Mouse (Mus musculus) frontal cortex, postnatal 10 days (tissue): ENCODE results near the gene Gm14569.
A peak's percentile ranks its signal among the peaks of the same experiment; 100 is the strongest.

Source experiments
- DNase-seq, 2 experiments: peaks; one replicate each; pipeline ENCODE4 v3.0.0; 2022; ENCODE audit warnings: low spot score in 2 of 2, mixed read lengths in 1 of 2

Gene Gm14569

GRCm38 (mm10) chrX:36491730-36492129 is at the start of gene Gm14569:
Gene Gm14569, minus strand, starts transcription at chrX:36491830.
- no peak for DNase-seq

DNA sequence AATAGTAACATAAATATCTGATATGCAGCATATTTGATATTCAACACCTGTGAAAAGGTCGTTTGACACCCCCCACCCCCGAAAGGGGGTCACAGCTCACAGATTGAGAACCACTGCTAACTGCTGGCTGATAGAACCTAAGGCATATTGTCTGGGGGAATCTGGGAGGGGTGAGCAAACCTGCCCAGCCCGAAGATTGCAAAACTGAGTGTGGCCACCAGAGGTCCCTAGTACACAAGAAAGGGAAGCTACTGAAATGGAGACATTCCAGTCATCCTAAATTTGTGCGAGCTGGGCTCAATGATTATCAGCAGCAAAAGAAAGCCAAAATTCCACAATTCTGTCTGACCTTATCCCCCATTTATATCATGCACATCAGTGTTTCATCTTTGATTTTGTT is 42.9 kb upstream of the Gm14569 start:
- DNase-seq, result peak; percentile 17 to 69

DNA sequence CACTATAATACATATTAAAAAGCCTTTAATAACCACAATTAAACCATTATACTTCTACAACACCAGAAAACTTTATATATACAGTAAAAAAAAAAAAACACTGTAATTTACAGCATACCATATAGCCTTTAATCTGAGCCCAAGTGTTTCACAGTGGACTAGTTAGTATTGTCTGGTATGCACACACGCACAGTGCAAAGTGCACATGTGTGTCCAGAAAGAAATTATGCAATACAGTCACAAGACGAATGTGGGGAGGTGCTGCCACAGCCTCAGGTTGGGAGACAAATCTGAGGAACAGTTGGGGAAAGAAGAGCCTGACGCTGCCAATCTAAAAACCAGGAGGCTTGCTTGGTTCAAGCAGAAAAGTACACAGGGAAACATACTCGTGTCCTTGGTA is 42.1 kb upstream of the Gm14569 start:
- DNase-seq, result no peak

- DNase-seq, result no peak
Measured at GRCm38 (mm10) chrX:36530251-36530650, 38.6 kb upstream of the Gm14569 start.

DNA sequence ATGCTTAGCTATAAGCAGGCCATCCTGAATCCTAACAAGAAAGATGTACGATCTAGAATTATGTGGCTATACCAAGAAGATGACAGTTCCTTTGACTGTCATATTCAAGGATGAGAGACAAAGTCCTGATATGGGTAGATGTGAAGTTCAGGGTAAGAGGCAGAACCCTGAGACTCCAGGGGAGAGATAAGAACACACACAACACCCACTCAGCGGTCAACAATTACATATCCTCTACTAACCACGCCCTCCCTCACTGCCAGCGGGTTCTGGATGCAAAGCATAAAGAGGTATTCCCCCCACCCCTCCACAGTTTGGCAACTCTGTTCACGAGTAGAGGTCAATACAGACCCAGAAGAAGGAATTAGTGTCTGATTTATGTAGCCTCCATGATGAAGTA is 32.1 kb upstream of the Gm14569 start:
- DNase-seq, result no peak

DNA sequence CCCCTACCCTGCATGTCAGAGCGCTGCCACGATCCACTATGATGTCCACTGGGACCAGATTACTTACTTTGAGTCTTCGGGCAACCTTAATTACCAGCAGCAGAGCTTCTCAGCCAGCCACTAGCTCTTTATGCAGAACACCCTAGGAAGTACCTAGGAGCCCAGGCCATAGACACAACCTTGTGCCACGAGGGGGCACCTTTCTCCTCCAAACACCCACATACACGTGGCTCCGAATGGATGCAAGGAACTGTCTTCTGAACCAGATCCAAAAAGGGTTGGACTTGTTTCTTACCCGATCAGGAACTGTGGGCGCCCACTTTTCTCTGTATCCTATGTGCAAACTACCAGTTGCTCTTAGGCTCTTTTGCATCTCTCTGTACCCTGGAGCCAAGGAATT is 22.1 kb upstream of the Gm14569 start:
- no peak for DNase-seq

DNA sequence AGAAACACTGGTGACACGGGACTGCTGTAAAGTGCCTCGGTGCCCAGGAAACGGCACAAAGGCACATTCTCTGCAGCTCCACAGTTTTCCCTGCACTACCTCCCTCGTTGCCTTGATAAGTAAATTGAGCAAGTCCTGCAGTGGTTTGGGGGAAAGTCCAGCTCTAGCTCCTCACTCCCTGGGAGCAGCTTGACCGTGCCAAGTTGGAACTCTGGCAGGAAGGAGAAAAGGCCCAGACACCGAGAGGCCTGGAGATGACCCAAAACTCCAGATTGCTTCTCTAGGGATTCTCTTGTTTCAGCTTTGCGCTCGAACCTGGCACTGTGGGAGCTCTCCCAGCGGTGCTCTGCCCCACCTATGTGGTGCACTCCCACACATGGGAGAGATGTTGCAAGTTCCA is 21.6 kb upstream of the Gm14569 start:
- no peak for DNase-seq

- DNase-seq, result no peak
Measured at GRCm38 (mm10) chrX:36506863-36507262, 15.2 kb upstream of the Gm14569 start.

DNA sequence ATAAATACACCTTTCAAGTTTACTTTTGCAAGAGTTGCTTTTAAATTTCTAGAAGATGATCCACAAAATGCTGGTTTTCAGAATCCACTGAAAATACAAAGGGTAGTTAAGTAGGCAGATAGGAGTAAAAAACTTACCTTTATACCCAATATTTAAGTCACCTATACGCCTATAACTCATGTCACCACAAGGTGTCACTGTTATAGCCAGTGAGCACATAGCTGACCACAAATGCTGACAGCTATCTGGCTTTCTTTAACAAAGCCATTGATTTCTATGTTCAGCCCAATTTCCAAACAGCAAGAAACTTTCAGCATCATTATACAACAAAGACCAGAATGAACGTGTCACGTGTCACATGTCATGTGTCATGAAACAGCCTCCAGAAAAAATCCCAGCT is 2.1 kb downstream of the Gm14569 start:
- DNase-seq, result no peak

- no peak for DNase-seq
Measured at GRCm38 (mm10) chrX:36487996-36488395, 3.6 kb downstream of the Gm14569 start.

GRCm38 (mm10) chrX:36474873-36475272 is 16.8 kb downstream of the Gm14569 start:
- DNase-seq, result no peak

GRCm38 (mm10) chrX:36474103-36474751 is 17.4 kb downstream of the Gm14569 start:
- no peak for DNase-seq

DNA sequence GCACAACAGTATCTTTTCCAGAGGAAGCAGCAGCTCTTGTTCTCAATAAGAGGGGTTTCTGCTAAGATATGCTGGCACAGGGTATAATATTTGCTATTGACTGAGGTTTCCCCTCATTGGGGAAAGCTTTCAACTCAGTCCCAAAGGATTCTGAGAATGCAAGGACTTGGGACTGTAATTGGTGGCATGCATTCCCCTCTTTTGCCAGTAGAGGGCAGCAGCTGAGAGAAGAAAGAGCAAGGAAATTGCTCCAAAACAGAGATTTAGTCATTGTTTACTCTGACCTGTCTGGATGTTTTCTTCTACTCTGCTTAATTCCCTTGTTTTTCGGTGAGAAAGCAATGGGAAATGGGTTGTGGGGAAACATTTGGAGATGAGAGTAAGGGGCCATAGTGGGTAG is 35.6 kb downstream of the Gm14569 start:
- DNase-seq, result no peak

- no peak for DNase-seq
Measured at GRCm38 (mm10) chrX:36437932-36438331, 53.7 kb downstream of the Gm14569 start.

- no peak for DNase-seq
Measured at GRCm38 (mm10) chrX:36434993-36435392, 56.6 kb downstream of the Gm14569 start.

DNA sequence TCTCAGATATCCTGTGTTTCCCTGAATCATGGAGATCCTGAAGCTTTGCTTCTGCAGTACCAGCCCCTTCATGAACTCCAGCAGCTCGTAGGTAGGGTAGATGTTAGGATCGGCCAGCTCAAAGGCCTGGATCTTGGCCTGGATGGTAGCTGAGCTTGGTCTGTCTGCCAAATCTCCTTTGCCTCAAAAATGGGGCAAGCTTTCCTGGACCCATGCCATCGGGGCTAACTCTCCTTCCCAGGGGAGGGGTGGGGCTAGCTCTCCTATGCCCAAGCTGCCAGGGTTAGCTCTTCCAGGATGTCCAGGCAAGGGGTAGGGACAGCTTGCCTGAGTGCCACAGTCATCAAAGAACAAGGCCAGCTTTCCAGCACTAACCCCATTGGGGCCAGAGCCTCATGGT is 72.5 kb downstream of the Gm14569 start:
- DNase-seq, result no peak

GRCm38 (mm10) chrX:36402316-36402715 is 89.3 kb downstream of the Gm14569 start:
- DNase-seq, result no peak

DNA sequence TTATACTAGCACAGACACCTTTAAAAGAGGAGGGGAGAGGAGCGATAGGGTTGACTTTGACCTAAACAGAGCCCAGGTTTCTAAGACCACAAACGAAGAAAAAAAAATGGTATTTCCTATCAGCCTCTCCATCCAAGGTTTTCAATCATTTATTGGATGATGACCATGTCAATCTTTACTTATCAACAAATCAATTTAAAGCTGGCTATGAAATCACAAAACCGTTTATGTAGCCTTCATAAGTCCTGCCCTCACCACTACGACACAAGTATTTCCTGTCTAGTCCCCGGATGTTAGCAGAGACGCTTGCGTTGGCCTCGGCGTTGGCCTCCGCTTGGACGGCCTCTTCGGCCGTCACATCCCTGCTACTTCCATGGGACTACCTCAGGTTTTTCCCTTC is 90.7 kb downstream of the Gm14569 start, which contains the start of gene Gm6268:
Gene Gm6268, plus strand, starts transcription at position 301 of the 400 bp plus-strand sequence.
- DNase-seq, result no peak

- DNase-seq, result no peak
Measured at GRCm38 (mm10) chrX:36393279-36393678, 98.4 kb downstream of the Gm14569 start.

GRCm38 (mm10) chrX:36392672-36393071 is 99.0 kb downstream of the Gm14569 start:
- no peak for DNase-seq

- no peak for DNase-seq
Measured at GRCm38 (mm10) chrX:36390503-36390902, 101.1 kb downstream of the Gm14569 start.

DNA sequence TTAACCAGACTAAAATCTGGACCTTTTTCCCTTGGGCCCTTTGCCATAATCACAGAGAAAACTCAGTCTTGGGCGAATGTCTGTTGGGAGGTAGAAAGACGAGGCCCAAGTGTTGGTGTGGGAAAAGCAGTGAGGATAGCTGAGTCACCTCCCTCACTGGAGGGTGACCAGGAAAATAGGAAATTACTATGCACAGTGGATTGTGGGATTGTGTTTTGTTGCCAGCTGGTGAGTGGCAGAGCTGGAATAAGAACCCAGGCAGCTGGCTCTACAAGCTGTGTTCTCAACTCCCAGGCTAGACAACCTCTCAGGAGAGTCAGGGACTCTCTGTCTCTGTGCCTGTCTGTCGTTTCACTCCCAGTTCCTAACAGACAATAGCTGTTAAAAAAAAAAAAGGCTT is 101.7 kb downstream of the Gm14569 start:
- peak in 1 of 2 experiments; percentile 23 for DNase-seq

DNA sequence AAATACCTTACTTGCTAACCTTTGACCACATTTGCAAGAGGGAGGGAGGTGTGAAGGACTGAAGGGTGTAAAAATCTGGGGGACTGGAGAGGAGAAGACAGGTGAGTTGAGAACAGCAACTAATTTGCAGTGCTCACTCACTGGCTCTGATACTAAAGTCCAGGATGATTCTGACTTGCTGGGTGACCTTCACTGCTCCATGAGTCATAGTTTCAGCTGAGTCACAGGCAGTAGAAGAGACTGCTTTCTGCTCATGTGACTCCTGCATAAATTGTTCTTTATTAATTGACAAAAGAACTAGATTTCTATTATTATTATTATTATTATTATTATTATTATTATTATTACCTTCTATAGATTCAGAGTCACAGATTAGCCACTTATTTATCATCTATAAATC is 106.3 kb downstream of the Gm14569 start:
- DNase-seq, result no peak
